Mouse (Mus musculus) activated CD4-positive, CD25-positive, alpha-beta regulatory T cell, adult 4 months (primary cell): ENCODE results near the gene Scd2. TPM values are rescaled to one million over a fixed set of nuclear protein-coding genes. Genes with fewer than 3 reads are reported as not detected.
"Not testable (repeated sequence)": the region's sequence is repeated elsewhere in the genome, so short reads cannot be mapped to it uniquely, and the experiment has no call there.

Experiments
- ATAC-seq: one replicate; pipeline ENCODE4 v1.8.0; 2017
- polyA plus RNA-seq, 2 experiments: library from polyadenylated mRNA; unstranded; fragments of 100-300 nt; shearing (Covaris generic); gene quantifications; one replicate each; pipeline ENCODE4 v1.2.1; 2017

Gene Scd2
- polyA plus RNA-seq, 2 experiments from 2014 or later: 37.3 to 47.1 TPM

GRCm38 (mm10) chr19:44273711-44274110 lies 19.8 kb upstream of the Scd2 start:
- ATAC-seq: no peak

- no peak for ATAC-seq
Measured at GRCm38 (mm10) chr19:44274452-44274851, 19.0 kb upstream of the Scd2 start.

- no peak for ATAC-seq
Measured at GRCm38 (mm10) chr19:44275418-44275817, 18.1 kb upstream of the Scd2 start.

- ATAC-seq: no peak
Measured at GRCm38 (mm10) chr19:44276861-44277260, 16.6 kb upstream of the Scd2 start.

- ATAC-seq: no peak
Measured at GRCm38 (mm10) chr19:44277931-44278330, 15.5 kb upstream of the Scd2 start.

GRCm38 (mm10) chr19:44280755-44281154 lies 12.7 kb upstream of the Scd2 start:
- ATAC-seq: peak; percentile 21

GRCm38 (mm10) chr19:44281825-44282447 lies 11.5 kb upstream of the Scd2 start:
- not testable (repeated sequence) for ATAC-seq

- peak; percentile 24 for ATAC-seq
Measured at GRCm38 (mm10) chr19:44282534-44283156, 10.8 kb upstream of the Scd2 start.

- peak; percentile 53 for ATAC-seq
Measured at GRCm38 (mm10) chr19:44283157-44284024, 10.1 kb upstream of the Scd2 start.

GRCm38 (mm10) chr19:44284025-44284695 lies 9.3 kb upstream of the Scd2 start:
- ATAC-seq: peak; percentile 75

GRCm38 (mm10) chr19:44284723-44285122 lies 8.8 kb upstream of the Scd2 start:
- ATAC-seq: no peak

- no peak for ATAC-seq
Measured at GRCm38 (mm10) chr19:44285554-44285953, 7.9 kb upstream of the Scd2 start.

- ATAC-seq: no peak
Measured at GRCm38 (mm10) chr19:44286109-44286508, 7.4 kb upstream of the Scd2 start.

- ATAC-seq: no peak
Measured at GRCm38 (mm10) chr19:44287415-44288110, 5.9 kb upstream of the Scd2 start.

GRCm38 (mm10) chr19:44292083-44292482 lies 1.4 kb upstream of the Scd2 start:
- ATAC-seq: no peak

GRCm38 (mm10) chr19:44292483-44292882 lies 991 bp upstream of the Scd2 start:
- ATAC-seq: no peak

GRCm38 (mm10) chr19:44293769-44294551 lies 486 bp downstream of the Scd2 start:
- ATAC-seq: peak; percentile 63

- ATAC-seq: peak; percentile 33
Measured at GRCm38 (mm10) chr19:44294588-44295041, 1.1 kb downstream of the Scd2 start.

- no peak for ATAC-seq
Measured at GRCm38 (mm10) chr19:44295251-44295650, 1.8 kb downstream of the Scd2 start.

- ATAC-seq: peak; percentile 50
Measured at GRCm38 (mm10) chr19:44295741-44296140, 2.3 kb downstream of the Scd2 start.

- no peak for ATAC-seq
Measured at GRCm38 (mm10) chr19:44296186-44296585, 2.7 kb downstream of the Scd2 start.
